Mouse (Mus musculus): ENCODE measurements at regions not wholly inside any gene's neighbourhood (a gene's known extent, or its start where the extent isn't known, plus 50 kb on each side); places are given as distances from the start of the nearest gene placed in this dataset.

- TF ChIP-seq POLR2A (IDR thresholded peaks at IDR 0.05; ENCODE audit: insufficient read length, low read depth): no peak
- TF ChIP-seq MAX (IDR thresholded peaks at IDR 0.05; ENCODE audit: low read depth): no peak
Measured at GRCm38 (mm10) chr6:148605226-148605625, 161.0 kb upstream of the Tmtc1 start.
